Mouse (Mus musculus) left cerebral cortex, postnatal 4 days (tissue): ENCODE measurements around the gene St7l. TPM values are rescaled to one million over a fixed set of nuclear protein-coding genes. Genes with fewer than 3 reads are reported as not detected.

Experiments used
- DNase-seq: peaks from one replicate; pipeline ENCODE4 v3.0.0-alpha.2; 2022
- intact Hi-C: fragments of 180-260 bp; cut with DNase I; formaldehyde crosslinking; loops from one replicate; pipeline ENCODE4 v1.15.1; 2025
- total RNA-seq, 2 experiments: library from RNA; stranded (reverse); gene quantifications; 2 replicates each; pipeline ENCODE4 v1.2.3; 2021

St7l gene
- total RNA-seq, 2 experiments from 2014 or later, result 37.4 to 40.9 TPM

GRCm38 (mm10) chr3:104962141-104962611, 98.4 kb downstream of the St7l start:
- intact Hi-C loops, result no loop called here

GRCm38 (mm10) chr3:104962866-104963265, 99.1 kb downstream of the St7l start:
- no peak for DNase-seq
- intact Hi-C loops, result no loop called here

More at GRCm38 (mm10) chr3:104962141-104962611, 98.4 kb downstream of the St7l start:
- DNase-seq, result no peak

DNA sequence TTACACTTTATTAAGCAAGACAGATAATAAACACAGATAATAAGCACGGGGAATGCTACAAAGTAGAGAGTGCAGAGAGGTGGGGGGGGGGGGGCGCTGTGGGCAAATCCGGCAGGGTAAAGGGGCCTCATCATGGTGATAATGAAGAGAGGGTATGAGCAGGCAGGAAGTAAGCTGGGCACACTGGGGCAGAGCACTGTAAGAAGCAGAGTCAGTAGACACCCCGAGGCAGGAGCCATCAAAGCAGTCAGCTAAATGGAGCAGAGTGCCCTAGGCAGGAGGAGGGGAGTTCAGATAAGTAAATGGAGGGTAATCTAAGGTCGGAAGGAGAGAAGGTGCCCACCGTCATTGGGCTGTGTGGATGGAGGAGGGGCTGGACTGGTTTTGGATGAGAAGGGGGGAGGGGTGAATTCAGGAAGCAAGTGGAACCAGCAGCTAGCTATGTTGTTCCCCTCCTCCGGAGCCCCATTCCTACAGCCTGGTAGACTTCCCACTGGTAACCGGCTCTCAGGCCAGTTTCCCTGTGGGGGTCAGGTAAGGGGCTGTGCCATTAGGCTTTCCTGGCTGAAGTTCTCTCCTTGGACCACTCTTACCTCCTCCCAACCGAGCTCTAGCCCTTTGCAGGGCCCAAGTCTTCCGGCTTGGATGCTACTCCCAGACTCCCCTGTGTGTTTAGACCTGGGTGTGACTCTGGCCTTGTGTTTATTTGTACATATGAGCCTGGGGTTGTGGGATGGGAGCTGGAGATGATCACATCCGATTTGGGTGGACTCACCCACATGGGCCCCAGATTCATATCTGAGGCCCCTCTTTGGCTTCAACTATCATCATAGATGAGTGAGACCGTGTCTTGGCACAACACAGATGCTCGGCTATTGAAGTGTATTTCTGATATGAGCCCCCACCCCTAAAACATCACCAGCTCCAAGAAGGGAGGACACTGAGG, 99.8 kb downstream of the St7l start:
- intact Hi-C loops, result no loop called here

GRCm38 (mm10) chr3:104965070-104965855, 101.5 kb downstream of the St7l start:
- no peak for DNase-seq
- intact Hi-C loops, result no loop called here

More for the DNA sequence above, 99.8 kb downstream of the St7l start:
- no peak for DNase-seq

DNA sequence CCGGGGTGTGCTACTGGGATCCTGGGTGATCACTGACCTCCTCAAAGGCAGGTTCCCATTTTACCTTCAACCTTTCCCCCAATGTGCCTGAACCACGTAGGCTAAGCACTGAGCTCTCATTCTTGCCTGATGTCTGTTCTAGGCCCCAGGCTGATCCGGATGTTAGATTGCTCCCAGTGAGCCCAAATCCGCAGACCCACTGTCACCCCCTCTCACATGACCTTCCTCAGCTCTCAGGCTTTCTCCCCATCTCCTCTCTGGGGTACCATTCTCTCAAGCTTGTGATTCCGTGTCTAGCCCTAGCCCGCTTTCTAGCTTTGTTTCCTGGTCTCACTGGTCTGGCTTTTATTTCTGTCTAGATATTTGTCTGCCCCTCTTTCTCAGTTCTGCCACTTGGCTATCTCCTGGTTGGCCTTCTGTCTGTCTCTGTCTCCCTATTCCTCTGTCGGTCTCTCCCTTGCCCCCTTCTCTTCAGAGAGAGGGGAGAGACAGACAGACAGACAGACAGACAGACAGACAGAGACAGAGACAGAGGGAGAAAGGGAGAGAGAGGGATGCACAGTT, 102.3 kb downstream of the St7l start:
- intact Hi-C loops, result no loop called here
- DNase-seq, result no peak

DNA sequence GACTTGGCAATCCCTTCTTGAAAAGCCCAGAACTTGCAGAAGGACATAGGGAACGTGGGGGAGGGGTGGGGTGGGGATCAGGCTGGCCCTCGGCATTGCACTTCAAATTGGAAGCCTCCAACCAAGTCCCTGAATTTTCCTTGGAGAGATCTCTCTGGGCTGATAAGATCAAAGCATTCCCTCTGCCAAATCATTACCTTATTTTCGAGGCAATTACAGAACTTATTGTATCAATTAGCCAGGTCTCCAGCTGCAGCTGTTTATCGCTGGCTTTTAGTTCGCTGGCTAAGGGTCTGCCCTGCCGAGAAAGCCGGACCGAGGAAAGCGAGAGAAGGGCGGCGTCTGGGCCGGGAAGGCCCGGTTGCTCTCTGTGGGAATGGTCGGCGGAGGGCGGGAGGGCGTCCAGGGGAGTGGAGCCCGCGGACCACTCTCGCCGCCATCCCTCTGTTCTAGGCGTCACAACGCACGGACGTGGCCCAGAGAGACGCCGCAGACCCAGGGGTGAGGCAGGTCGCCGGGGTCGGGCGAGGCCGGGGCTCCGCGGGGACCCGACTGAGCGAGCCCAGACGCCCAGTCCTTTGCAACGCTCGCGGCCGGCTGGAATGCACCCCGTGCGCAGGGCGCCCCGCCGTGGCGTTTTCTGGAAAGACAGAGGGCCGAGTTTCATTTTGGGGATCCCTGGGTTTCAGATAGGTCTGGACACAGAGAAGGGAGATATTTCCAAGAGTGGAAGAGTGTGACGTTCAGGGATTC, 103.9 kb downstream of the St7l start:
- peak; percentile 82 for DNase-seq
- intact Hi-C loops, result no loop called here

Other genes with a start within 250 kb of the St7l start
- gene Slc16a1, start 225.3 kb upstream of the St7l start, total RNA-seq, result 10 to 100 TPM; 45.4 to 48.5 TPM
- 1 to 10 TPM; 1.0 to 2.2 TPM for gene Ppm1j, start 82.9 kb upstream of the St7l start, total RNA-seq
- under 1 TPM in 1 of 2 experiments, not detected in 1; 0.14 TPM for gene Fam19a3, start 82.2 kb upstream of the St7l start, total RNA-seq
- gene Rhoc, start 75.6 kb upstream of the St7l start, total RNA-seq, result 10 to 100 TPM; 42.1 to 43.3 TPM
- gene Mov10, start 45.4 kb upstream of the St7l start, total RNA-seq, result 10 to 100 TPM in 1 of 2 experiments, 1 to 10 TPM in 1; 9.2 to 11.0 TPM
- gene Capza1, start 500 bp downstream of the St7l start, total RNA-seq, result 10 to 100 TPM; 57.9 to 62.0 TPM
- gene Wnt2b, start 97.9 kb downstream of the St7l start, total RNA-seq, result 1 to 10 TPM; 1.9 TPM
- 10 to 100 TPM; 62.4 to 75.7 TPM for gene Cttnbp2nl, start 189.1 kb downstream of the St7l start, total RNA-seq
- gene 4930564D02Rik, start 202.8 kb downstream of the St7l start, total RNA-seq, result not detected